Mouse (Mus musculus) myocyte (in vitro differentiated cells): ENCODE results near the gene Fam160b1.

ENCODE experiments used
- E2F4 ChIP-seq: IDR thresholded peaks from one replicate; pipeline ENCODE4 v1.6.1; 2011; ENCODE audit warnings: mild to moderate bottlenecking, control low read depth, moderate library complexity; ENCODE audit not compliant: insufficient read depth
- MAX ChIP-seq: IDR thresholded peaks from one replicate; pipeline ENCODE4 v1.6.1; 2011; ENCODE audit warnings: low read depth, mild to moderate bottlenecking, control low read depth
- POLR2A ChIP-seq: IDR thresholded peaks from one replicate; pipeline ENCODE4 v1.6.1; 2011; ENCODE audit warnings: low read depth, mild to moderate bottlenecking, control low read depth, moderate library complexity; ENCODE audit not compliant: insufficient read length
- POLR2AphosphoS2 ChIP-seq: IDR thresholded peaks from one replicate; pipeline ENCODE4 v1.6.1; 2011; ENCODE audit warnings: low read depth, control low read depth; ENCODE audit not compliant: insufficient read length
- REST ChIP-seq: IDR thresholded peaks from one replicate; pipeline ENCODE4 v1.6.1; 2011; ENCODE audit warnings: mild to moderate bottlenecking, control low read depth, moderate library complexity; ENCODE audit not compliant: insufficient read depth, insufficient read length
- SRF ChIP-seq: IDR thresholded peaks from one replicate; pipeline ENCODE4 v1.6.1; 2011; ENCODE audit warnings: low read depth; ENCODE audit not compliant: control insufficient read depth, insufficient read length
- TCF12 ChIP-seq: IDR thresholded peaks from one replicate; pipeline ENCODE4 v1.6.1; 2011; ENCODE audit warnings: mild to moderate bottlenecking, control low read depth; ENCODE audit not compliant: poor library complexity, insufficient read depth, severe bottlenecking
- TCF3 ChIP-seq: IDR thresholded peaks from one replicate; pipeline ENCODE4 v1.6.1; 2011; ENCODE audit warnings: low read depth, control low read depth; ENCODE audit not compliant: insufficient read length
- USF1 ChIP-seq: IDR thresholded peaks from one replicate; pipeline ENCODE4 v1.6.1; 2011; ENCODE audit warnings: low read depth, mild to moderate bottlenecking, control low read depth, moderate library complexity

- TF ChIP-seq TCF3 (no peak), POLR2A (no peak), USF1 (no peak), MAX (no peak), POLR2AphosphoS2 (no peak), SRF (no peak), E2F4 (no peak), TCF12 (no peak), REST (no peak)
Observed at GRCm38 (mm10) chr19:57415031-57415807, 54.7 kb downstream of the Fam160b1 start.
